Mouse (Mus musculus): ENCODE measurements around the gene Col4a2.

GRCm38 (mm10) chr8:11361546-11362277 is 49.1 kb downstream of the Col4a2 start:
- no peak for TF ChIP-seq CTCF (IDR thresholded peaks at IDR 0.05; ENCODE audit: control insufficient read depth, insufficient read depth, insufficient replicate concordance, low read depth, low read length)
- TF ChIP-seq POLR2A (IDR thresholded peaks at IDR 0.05; ENCODE audit: control insufficient read depth, low read depth, low read length), result no peak
